Mouse (Mus musculus) cerebellum, postnatal 36 days (tissue): Measurements from ENCODE around the gene Ephb1.

Experiments used
- DNase-seq, 2 experiments: peaks; one replicate each; pipeline ENCODE4 v3.0.0; 2021 to 2022; ENCODE audit warnings: mixed read lengths in 2 of 2

Gene Ephb1

DNA sequence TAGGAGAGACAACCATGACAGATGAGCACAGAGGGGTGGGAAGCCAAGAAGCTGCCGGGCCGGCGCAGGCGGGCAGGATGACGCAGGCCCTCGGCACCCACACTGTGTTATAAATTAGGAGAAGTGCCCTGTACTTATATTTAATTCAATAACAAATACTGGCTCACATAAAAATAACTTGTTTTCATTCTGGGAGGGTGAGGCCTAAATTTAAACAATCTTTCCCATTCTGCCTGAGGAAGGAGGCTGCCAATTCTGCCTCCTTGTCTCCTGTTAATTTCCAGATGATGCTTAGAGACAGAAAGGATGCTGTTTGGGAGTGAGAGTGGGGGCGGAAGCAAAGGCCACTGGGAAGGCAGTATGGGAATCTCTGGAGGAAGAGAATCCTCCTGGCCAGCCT lies 215.8 kb downstream of the Ephb1 start:
- DNase-seq: no peak

DNA sequence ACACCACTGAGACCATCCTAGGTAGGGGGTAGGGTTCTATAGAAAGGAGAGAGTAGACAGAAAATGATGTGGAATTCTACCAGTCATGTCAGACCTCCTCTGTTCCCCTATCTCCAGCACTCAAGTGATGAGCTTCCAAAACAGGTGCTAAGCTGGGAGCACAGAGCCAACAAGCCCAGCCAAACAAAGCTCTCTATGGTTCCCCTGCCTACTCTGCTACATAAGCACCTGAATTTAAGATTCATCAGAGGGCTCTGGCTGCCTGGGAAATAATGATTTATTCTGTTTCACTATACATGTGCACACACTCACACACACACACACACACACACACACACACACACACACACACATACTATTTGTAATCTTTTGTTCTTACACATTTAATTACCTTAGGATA lies 216.3 kb downstream of the Ephb1 start:
- no peak for DNase-seq

DNA sequence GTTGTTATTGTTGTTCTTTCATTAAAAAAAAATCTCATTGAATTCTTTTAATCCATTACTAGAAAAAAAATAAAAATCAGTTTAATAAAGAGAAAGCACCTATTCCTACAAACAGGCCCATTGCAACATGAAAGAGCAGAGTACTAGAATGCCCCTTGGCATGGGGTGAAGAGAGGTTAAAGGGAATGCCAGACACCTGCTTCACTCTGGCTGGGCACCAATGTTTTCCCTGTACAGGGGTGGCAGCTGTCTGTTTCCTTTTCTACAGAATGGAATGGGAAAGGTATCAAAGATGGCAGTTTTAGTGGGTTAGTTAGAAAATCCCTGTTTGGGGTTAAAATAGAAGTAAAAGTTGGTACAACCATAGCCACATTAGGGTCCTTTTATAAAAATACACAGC lies 224.0 kb downstream of the Ephb1 start:
- DNase-seq: no peak

DNA sequence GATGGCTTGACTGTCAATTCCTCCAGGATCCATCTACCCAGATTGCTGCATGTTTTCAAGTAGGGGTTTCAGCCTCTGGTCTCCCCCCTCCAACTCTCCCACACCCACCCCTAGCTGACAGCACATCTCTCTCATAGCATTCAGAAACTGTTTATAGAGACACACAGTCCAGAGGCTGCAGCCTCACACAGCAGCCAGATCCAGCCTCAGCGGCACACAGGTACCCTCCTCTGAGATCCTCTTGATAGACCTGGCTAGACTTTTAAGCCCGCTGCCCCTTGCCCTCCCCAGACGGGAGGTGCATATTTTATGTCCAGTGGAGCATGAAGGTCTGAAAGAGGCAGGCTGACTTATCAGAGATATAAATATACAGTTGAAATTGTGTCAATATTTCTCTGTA lies 228.0 kb downstream of the Ephb1 start:
- DNase-seq: no peak

DNA sequence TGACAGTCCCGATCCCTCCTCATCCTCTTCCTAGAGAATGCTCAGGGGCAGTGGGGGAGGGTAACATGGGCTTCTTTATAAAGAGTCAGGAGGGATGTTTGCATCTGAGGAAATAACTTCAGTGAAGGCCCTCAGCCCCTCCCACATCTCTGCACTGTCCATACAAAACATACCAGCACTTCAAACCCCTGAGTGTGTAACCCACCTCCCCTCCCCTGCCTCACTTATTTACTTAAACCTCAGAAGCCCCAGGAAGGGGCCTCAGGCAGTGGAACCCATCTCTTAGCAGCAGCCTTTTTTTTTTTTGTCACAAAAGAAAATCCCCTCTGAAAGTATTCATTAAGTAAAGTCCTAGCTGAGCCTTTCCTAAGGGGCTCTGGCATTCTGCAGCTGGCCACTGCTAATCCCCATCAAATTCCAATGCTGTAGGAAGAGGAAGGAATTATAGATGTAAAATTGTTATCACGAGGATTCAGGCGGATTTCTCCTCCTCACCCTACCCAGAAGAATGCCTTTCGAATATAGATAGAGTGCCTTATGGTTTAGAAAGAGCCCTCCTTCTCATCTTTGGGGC lies 231.5 kb downstream of the Ephb1 start:
- no peak for DNase-seq

DNA sequence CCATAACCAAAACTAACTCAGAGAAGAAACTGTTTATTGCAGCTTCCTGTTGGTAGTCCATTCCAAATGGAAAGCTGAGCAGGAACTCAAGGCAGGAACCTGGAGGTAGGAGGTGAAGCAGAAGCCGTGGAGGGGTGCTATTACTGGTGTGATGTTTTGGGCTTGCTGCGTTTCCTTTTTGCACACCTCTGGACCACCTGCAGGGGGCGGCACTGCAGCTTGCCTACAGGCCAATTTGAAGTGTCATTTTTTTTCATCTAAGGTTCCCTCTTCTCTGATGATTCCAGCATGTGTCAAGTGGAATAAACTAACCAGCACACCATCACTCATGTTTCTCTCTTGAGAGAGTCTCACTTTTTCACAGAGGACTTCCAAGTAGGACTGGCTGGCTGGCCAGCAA lies 235.1 kb downstream of the Ephb1 start:
- peak in 1 of 2 experiments; percentile 24 for DNase-seq

DNA sequence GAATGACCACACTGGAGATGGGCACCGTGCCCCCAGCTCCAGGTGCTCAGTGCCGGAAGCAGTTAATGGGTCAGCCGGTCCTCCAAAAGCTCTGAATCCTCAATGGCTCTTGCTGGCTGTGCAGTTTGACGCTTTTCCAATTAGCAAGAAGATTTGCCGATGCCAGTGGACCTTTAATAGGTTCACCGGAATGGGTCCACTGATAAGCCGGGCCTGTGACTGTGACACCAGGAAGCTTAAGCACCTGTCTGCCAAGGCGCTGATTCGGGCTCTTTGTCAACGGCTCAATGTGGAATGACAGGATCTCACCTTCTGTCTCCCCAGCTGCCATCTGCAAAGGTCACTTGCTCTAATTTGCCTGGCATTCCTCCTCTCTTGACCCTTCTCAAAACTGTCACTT lies 239.2 kb downstream of the Ephb1 start:
- peak; percentile 76 for DNase-seq

DNA sequence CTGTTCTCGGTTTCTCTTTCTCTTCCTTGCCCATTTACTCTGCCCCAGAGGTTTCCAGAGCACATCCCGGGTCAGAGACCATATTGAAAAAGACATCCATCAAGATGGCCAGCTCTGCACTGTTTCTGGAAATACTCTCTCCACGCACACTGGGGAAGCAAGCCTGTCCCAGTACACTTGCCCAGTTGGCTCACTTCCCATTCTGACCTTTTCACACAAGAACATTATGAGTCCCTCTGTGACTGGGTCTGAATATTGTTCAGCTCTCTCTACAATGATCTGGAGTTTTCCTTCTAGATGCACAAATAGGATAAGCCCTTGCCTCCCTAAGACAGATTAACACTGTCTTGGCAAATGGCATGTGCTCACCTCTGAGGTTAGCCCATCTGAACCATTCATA lies 243.0 kb downstream of the Ephb1 start:
- peak; percentile 36 to 58 for DNase-seq

DNA sequence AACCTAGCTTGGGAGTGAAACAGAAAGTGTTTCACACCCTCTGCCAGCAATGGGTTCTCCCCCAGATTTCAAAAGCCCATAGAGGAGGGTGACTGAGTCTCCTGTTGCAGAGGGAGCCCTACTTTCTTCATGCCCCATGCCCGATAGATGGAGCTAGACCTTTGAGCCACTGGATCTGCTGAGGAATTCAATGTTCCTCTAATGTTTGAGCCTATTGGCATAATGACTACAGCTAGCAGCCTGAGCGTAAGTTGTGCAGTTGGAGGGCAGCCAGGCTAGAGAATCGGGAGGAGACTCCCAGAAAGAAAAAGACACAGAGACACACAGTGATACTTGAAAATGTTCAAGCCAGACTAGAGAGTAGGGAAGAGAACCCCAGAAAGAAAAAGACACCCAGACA lies 246.5 kb downstream of the Ephb1 start:
- peak in 1 of 2 experiments; percentile 25 for DNase-seq

DNA sequence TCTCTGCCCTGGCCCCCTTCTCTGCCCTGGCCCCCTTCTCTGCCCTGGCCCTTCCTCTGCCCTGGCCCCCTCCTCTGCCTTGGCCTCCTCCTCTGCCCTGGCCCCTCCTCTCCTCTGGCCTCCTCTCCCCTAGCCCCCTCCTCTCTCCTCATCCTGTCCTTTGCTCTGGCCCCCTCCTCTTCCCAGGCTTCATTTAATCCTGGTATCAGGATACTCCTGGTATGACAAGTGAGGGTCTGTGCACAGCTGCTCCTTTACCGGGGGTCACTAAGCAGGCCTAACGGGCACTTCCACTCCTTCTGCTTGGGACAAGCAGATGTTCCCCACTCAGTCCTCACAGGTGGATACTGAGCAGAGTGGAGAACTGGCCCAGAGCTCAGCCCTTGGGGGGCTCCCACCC lies 247.3 kb downstream of the Ephb1 start:
- no peak for DNase-seq

DNA sequence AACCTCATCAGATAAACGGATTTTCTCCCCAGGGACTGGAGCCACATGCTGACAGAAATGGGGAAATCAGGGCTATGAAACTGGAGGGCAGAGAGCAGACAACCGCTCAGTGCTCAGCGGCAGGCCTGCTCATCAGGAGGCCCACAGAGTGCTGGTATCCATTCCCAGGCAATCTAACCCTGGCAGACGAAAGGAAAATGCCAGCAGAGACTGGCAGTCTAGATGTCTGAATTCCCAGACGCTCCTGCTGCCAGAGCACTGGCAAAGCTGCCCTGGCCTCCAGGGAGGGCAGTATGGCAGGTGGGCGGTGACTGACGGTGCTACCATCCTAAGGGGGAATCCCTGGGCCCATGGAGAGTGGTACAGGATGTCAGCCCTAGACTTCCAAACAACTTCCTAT lies 257.7 kb downstream of the Ephb1 start:
- peak; percentile 35 to 43 for DNase-seq

DNA sequence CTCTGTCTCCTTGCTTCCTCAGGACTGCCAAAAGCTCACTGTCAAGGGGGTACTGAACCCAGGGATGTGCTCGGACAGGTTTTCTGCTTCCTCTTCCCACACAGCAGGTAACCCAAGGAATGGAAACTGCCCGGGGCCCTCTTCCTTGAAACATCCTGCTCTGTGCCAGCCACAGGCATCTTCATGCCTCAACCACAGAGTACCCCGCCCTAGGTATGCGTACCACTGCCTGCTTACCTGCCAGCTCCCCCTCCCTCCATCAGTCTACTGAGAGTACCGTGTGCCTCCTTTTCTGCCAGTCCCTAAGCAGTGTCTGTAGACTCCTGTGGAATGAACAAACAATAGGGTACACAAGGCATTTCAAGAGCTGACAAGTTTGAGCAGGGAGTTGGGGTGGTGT lies 265.9 kb downstream of the Ephb1 start:
- DNase-seq: no peak

DNA sequence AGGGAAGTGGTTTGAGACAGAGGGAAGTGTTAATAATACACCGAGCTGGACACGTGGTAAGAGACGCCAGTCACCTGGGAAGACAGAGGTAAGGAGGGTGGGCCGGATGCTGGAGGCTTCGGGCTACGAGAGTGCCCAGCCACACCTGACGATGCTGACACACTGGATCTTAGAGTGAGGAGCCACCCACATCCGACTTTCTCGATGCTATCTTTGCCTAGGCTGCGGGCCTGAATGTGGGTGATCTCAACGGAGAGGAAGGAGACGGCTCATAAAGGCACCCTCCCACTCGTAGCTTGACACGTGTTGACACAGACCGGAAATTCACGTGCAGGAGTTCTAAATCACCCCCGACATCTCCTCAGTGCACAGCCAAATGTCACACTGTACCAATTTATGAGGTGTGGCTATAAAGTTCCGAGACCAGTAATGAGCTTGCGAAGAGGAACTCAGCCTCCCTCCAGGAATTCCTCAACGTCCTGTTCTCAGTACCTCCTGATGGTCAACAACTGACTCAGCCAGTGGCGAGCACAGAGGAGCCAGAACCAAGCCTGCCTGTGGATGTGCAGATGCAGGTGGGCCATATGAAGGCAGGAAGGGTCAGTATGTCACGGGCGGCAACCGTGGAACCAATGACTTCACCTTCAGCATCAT lies 268.3 kb downstream of the Ephb1 start:
- no peak for DNase-seq

DNA sequence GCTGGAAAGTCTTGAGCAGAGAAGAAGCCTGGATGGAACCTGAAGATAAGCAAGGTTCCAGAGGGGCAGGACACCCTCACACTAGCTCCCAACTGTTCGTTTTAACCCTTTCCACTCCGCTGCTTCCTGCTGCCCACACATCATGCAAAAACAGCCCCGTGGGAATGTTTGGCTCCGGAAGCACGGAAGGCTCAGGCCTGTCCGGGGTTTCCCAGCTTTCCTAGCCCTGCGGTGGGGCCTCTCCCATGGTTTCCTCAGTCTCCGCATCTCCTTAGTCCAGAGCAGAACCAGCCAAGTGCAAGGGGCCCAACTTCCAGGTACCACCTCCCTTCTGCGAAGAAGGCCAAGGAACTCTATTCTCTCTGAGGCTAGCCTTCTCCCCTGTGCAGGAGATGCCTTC lies 269.0 kb downstream of the Ephb1 start:
- DNase-seq: no peak

DNA sequence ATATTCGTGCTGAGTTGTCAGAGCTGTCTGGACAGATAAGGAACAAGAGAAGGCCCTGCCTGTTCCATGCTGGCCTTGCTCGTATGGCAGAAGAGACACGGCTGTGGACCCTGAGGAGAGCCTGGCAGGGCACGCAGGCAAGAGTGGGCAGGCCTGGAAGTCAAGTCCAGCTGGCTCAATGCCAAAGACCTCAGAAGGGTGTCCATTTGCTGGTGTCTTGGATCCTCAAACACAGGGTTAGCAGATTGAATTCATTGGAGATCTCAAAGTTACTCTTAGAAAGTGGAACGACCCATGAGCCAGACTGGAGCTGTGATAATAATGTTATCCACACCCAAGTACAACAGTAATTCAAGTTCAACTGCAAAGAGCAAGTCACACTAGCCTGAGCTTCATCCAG lies 273.6 kb downstream of the Ephb1 start:
- DNase-seq: peak; percentile 47 to 48

DNA sequence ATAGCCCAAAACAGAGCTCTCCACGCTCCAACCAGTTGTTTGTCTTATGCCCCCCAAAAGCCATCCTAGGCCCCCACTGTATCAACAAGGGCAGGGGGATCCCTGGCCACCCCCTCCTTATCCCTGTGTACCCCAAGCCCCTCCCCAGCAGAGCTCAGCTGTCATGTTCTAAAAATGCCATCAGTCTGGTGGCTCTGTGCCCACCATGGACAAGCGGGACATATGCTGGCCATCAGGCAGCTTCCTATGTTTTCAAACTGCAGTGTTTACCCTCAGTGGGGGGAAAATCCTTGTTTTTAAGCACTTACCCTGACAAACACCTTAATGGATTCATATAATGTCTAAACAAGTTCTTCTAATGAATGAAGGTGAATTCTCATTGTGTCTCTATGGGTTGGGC lies 275.3 kb downstream of the Ephb1 start:
- peak; percentile 35 to 42 for DNase-seq

DNA sequence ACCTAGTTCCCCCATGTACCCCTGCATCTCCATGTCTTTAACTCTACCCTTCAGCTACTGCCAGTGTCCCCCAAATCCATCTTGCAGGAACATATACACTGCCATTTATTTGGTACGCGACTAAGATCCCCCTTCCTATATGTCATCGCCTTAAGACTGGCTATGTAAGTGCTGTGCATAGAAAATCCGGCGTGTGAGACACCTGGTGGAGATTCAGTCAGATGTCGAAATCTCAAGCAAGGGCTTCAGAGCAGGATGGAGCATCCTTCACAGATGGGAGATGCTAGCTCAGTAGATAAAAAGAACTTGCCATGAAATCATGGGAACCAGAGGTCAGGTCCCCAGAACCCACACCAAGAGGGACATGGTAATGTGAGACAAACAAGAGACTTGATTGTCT lies 276.3 kb downstream of the Ephb1 start:
- DNase-seq: no peak

DNA sequence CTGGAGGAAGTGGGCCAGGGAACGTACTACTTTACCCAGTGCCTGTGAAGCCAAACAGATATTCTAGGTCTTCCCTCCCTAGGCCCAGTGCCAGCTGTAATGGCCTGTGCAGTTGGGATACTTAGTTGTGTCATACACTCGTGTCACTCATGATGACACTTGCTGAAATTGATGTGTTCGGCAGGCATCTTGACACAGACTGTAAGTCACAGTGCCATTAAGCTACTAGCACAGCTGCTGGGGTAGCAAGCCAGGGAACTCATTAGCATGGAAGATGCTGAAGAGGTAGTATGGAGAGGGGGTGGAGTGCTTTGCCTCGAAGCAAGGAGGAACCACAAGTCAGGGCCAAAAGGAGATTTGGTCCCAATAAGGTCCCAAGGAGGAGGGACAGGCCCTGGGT lies 279.0 kb downstream of the Ephb1 start:
- DNase-seq: no peak

DNA sequence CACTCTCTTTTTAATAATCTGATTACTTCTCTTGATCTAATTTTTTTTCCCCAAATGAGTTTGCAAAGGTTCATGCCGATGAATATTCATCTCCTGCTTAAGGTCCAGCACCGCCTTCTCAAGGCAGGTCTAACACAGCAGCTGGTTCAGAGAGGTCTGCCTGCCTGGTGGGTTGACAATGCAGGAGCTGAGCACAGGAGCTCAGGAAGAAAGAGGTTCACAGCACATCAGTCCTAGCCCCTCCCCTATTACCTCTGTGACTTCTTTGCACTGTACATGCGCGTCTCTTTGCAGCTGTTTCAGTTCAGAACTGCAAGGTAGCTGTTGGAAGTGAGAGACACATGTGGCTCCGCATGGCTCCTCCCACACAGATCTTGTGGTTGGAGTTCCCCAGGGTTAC lies 281.1 kb downstream of the Ephb1 start:
- no peak for DNase-seq

DNA sequence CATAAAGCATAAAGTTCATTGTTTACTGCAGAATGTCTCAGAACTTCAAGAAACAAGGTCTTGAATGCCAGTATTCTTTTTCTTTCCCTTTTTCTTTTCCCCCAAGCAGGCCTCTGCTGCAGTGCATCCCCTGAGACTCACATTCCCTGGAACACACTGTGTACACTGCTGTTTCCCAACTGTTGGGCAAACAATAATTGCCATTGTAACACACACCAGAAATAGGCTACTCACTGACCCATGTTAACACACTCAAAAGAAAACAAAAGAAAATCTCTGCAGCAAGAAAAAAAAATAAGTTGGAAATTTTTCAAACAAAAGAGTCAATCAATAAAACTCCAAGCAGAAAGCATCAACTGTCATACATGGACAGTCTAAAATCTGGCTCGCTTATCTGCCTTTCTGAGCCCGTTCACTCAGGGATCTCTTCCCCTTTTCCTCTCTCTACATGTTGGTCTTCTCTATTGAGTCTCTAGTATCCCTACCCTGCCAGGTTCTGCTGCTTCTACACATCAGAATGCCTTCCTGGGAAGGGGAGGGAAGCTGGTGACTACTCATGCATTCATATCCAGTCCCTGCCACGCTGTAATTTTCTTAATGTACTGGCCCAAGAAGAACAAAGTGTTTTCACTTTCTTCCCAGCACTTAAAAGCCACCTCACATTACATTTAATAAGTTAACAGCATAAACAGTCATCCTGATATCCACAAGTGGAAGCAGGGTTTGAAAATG lies 285.2 kb downstream of the Ephb1 start:
- no peak for DNase-seq

DNA sequence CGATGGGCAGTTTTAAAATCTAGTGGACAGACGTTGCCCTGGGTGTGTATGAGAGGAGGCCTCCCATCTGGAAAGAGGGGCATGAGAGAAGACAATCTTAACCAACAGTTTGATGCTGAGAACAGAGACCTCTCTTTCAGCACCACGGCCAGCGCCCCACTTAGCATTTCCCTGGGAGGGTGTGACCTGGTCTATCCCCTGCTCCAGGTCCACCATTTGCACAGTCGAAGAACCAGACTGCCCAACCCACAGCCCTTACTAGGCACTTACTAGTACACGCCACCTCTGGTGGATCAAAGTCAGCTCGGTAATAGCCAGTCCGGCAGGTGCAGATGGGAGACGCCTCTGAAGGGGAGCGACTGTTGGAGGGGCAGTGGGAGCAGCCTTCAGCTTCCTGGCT lies 287.9 kb downstream of the Ephb1 start:
- DNase-seq: no peak

DNA sequence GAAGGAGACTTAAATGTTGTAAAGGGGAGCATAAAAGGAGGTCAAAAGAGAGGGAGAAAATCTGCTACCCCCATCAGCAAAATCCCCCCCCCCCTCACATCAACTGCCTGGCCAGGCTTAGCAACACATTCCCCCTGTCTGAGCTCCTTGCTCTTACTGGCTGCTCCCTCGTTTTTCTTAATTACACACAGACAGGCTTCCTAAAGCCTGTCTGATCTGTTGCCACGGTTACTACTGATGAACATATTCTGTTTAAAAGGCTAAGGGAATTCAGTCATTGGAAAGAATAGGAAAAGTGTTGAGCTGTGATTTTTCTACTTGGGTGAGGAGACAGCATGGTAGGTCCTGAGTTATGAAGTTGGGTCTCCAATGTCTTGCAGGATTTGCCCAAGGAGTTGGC lies 308.6 kb downstream of the Ephb1 start:
- no peak for DNase-seq

DNA sequence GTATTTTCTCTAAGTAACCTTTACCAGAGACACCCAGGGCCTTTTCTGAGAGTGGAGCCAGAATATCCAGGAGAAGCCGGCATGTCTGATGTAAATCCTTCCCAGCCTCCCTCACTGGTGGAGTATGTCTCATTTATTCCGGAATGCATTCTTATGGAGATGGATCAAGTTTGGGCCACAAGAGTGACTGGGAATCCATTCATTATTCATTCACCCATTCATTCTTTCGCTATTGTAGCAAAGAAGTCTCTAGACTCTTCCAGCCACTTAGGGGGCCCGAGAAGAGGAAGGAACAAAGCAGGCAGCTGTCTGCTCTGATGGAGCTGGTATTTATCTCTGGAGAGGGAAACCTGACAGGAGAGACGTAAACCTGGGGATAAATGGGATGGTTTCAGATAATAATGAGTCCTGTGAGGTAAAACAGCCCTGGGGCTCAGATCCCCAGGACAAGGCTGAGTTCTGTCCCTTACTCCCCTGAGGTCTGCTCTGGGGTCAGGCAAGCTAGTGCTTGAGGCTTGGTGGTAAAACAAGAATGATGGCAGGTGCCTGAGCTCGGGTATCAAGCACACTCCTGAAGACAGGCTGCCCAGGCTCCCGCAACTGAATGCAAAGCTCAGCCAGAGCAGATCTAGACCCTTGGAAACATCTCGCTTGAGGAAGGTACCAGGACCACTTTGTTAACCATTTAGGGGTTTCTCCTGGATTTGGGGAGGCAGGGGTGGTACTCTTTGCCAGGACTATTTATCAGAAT lies 309.2 kb downstream of the Ephb1 start:
- no peak for DNase-seq
